Mouse (Mus musculus): ENCODE measurements at regions not wholly inside any gene's neighbourhood (a gene's known extent, or its start where the extent isn't known, plus 50 kb on each side); places are given as distances from the start of the nearest gene placed in this dataset.

GRCm38 (mm10) chr8:125346182-125346581 is 223.4 kb downstream of the Sipa1l2 start:
- 78% methylated on average over 8 of the region's 8 CpGs for WGBS
- H3K9me3 ChIP-seq (replicated peaks; ENCODE audit: control insufficient read depth, low read length), result no peaks in the 10 kb centered on the region
- H3K9ac ChIP-seq (replicated peaks; ENCODE audit: low read length), result no peak overlapping the region
- H3K27me3 ChIP-seq (ENCODE audit: control insufficient read depth, insufficient read depth, low read length), result no peaks in the 10 kb centered on the region
- H3K4me3 ChIP-seq (ENCODE audit: low read depth, low read length), result no peak overlapping the region
- no peaks in the 10 kb centered on the region for H3K36me3 ChIP-seq (replicated peaks; ENCODE audit: control insufficient read depth, insufficient read depth, low read depth, low read length)
- peaks cover 4% of the 10 kb centered on the region; the same call in 1 of the 2 replicates for H3K4me1 ChIP-seq (ENCODE audit: control insufficient read depth, insufficient read depth, low read length)
- H3K27ac ChIP-seq (replicated peaks; ENCODE audit: low read depth, low read length), result no peak overlapping the region
- DNase-seq (ENCODE audit: low spot score) (no peak), ATAC-seq (replicated peaks; ENCODE audit: insufficient number of reproducible peaks, low FRiP score, low TSS enrichment, low read depth) (no peak)
- no peak overlapping the region for H3K4me2 ChIP-seq (ENCODE audit: low read depth, low read length)

- Histone ChIP-seq H3K9ac (replicated peaks; ENCODE audit: low read length) (no peak overlapping the region), H3K4me3 (ENCODE audit: low read depth, low read length) (no peak overlapping the region), H3K9me3 (replicated peaks; ENCODE audit: control insufficient read depth, low read length) (no peaks in the 10 kb centered on the region), H3K4me1 (ENCODE audit: control insufficient read depth, insufficient read depth, low read length) (peaks cover 4% of the 10 kb centered on the region; the same call in 1 of the 2 replicates), H3K4me2 (ENCODE audit: low read depth, low read length) (no peak overlapping the region), H3K27ac (replicated peaks; ENCODE audit: low read depth, low read length) (no peak overlapping the region), H3K27me3 (ENCODE audit: control insufficient read depth, insufficient read depth, low read length) (no peaks in the 10 kb centered on the region), H3K36me3 (replicated peaks; ENCODE audit: control insufficient read depth, insufficient read depth, low read depth, low read length) (no peaks in the 10 kb centered on the region)
- WGBS, result 90% methylated on average over 10 of the region's 10 CpGs
- ATAC-seq (replicated peaks; ENCODE audit: insufficient number of reproducible peaks, low FRiP score, low TSS enrichment, low read depth), result no peak
- DNase-seq (ENCODE audit: low spot score), result no peak
These were observed 224.0 kb downstream of the Sipa1l2 start for GRCm38 (mm10) chr8:125345571-125345970.

GRCm38 (mm10) chr8:125343867-125344266 is 225.7 kb downstream of the Sipa1l2 start:
- Histone ChIP-seq H3K9me3 (replicated peaks; ENCODE audit: control insufficient read depth, low read length) (no peaks in the 10 kb centered on the region), H3K4me3 (ENCODE audit: low read depth, low read length) (no peak overlapping the region), H3K9ac (replicated peaks; ENCODE audit: low read length) (no peak overlapping the region), H3K4me2 (ENCODE audit: low read depth, low read length) (no peak overlapping the region), H3K27ac (replicated peaks; ENCODE audit: low read depth, low read length) (no peak overlapping the region), H3K4me1 (ENCODE audit: control insufficient read depth, insufficient read depth, low read length) (no peaks in the 10 kb centered on the region), H3K36me3 (replicated peaks; ENCODE audit: control insufficient read depth, insufficient read depth, low read depth, low read length) (no peaks in the 10 kb centered on the region), H3K27me3 (ENCODE audit: control insufficient read depth, insufficient read depth, low read length) (no peaks in the 10 kb centered on the region)
- DNase-seq (ENCODE audit: low spot score) (no peak), ATAC-seq (replicated peaks; ENCODE audit: insufficient number of reproducible peaks, low FRiP score, low TSS enrichment, low read depth) (0 out of 2 replicates have a peak, but pooled peaks have one; percentile 34)
- 63% methylated on average over 9 of the region's 9 CpGs for WGBS

GRCm38 (mm10) chr8:125342521-125342920 is 227.1 kb downstream of the Sipa1l2 start:
- ATAC-seq (replicated peaks; ENCODE audit: insufficient number of reproducible peaks, low FRiP score, low TSS enrichment, low read depth) (no peak), DNase-seq (ENCODE audit: low spot score) (no peak)
- Histone ChIP-seq H3K9ac (replicated peaks; ENCODE audit: low read length) (no peak overlapping the region), H3K4me1 (ENCODE audit: control insufficient read depth, insufficient read depth, low read length) (no peaks in the 10 kb centered on the region), H3K4me2 (ENCODE audit: low read depth, low read length) (no peak overlapping the region), H3K27ac (replicated peaks; ENCODE audit: low read depth, low read length) (no peak overlapping the region), H3K9me3 (replicated peaks; ENCODE audit: control insufficient read depth, low read length) (no peaks in the 10 kb centered on the region), H3K36me3 (replicated peaks; ENCODE audit: control insufficient read depth, insufficient read depth, low read depth, low read length) (no peaks in the 10 kb centered on the region), H3K27me3 (ENCODE audit: control insufficient read depth, insufficient read depth, low read length) (no peaks in the 10 kb centered on the region), H3K4me3 (ENCODE audit: low read depth, low read length) (no peak overlapping the region)
- WGBS, result 74% methylated on average over 9 of the region's 9 CpGs

GRCm38 (mm10) chr8:125341606-125342005 is 228.0 kb downstream of the Sipa1l2 start:
- H3K4me1 ChIP-seq (ENCODE audit: control insufficient read depth, insufficient read depth, low read length), result no peaks in the 10 kb centered on the region
- DNase-seq (ENCODE audit: low spot score) (no peak), ATAC-seq (replicated peaks; ENCODE audit: insufficient number of reproducible peaks, low FRiP score, low TSS enrichment, low read depth) (no peak)
- no peak overlapping the region for H3K4me3 ChIP-seq (ENCODE audit: low read depth, low read length)
- no peak overlapping the region for H3K9ac ChIP-seq (replicated peaks; ENCODE audit: low read length)
- H3K36me3 ChIP-seq (replicated peaks; ENCODE audit: control insufficient read depth, insufficient read depth, low read depth, low read length), result no peaks in the 10 kb centered on the region
- WGBS, result 85% methylated on average over 4 of the region's 4 CpGs
- H3K4me2 ChIP-seq (ENCODE audit: low read depth, low read length), result no peak overlapping the region
- no peaks in the 10 kb centered on the region for H3K9me3 ChIP-seq (replicated peaks; ENCODE audit: control insufficient read depth, low read length)
- no peaks in the 10 kb centered on the region for H3K27me3 ChIP-seq (ENCODE audit: control insufficient read depth, insufficient read depth, low read length)
- H3K27ac ChIP-seq (replicated peaks; ENCODE audit: low read depth, low read length), result no peak overlapping the region

- no peak for ATAC-seq (replicated peaks; ENCODE audit: insufficient number of reproducible peaks, low FRiP score, low TSS enrichment, low read depth)
- Histone ChIP-seq H3K4me2 (ENCODE audit: low read depth, low read length) (no peak overlapping the region), H3K27me3 (ENCODE audit: control insufficient read depth, insufficient read depth, low read length) (no peaks in the 10 kb centered on the region), H3K27ac (replicated peaks; ENCODE audit: low read depth, low read length) (no peak overlapping the region), H3K4me3 (ENCODE audit: low read depth, low read length) (no peak overlapping the region), H3K36me3 (replicated peaks; ENCODE audit: control insufficient read depth, insufficient read depth, low read depth, low read length) (no peaks in the 10 kb centered on the region), H3K9ac (replicated peaks; ENCODE audit: low read length) (no peak overlapping the region), H3K4me1 (ENCODE audit: control insufficient read depth, insufficient read depth, low read length) (no peaks in the 10 kb centered on the region), H3K9me3 (replicated peaks; ENCODE audit: control insufficient read depth, low read length) (no peaks in the 10 kb centered on the region)
- 41% methylated on average over 6 of the region's 6 CpGs for WGBS
- no peak for DNase-seq (ENCODE audit: low spot score)
These were observed 231.4 kb downstream of the Sipa1l2 start for GRCm38 (mm10) chr8:125338222-125338621.

- no peak overlapping the region for H3K4me2 ChIP-seq (ENCODE audit: low read depth, low read length)
- H3K27ac ChIP-seq (replicated peaks; ENCODE audit: low read depth, low read length), result no peak overlapping the region
- H3K9me3 ChIP-seq (replicated peaks; ENCODE audit: control insufficient read depth, low read length), result no peaks in the 10 kb centered on the region
- no peaks in the 10 kb centered on the region for H3K36me3 ChIP-seq (replicated peaks; ENCODE audit: control insufficient read depth, insufficient read depth, low read depth, low read length)
- WGBS, result 61% methylated on average over 18 of the region's 18 CpGs
- H3K4me1 ChIP-seq (ENCODE audit: control insufficient read depth, insufficient read depth, low read length), result no peaks in the 10 kb centered on the region
- H3K4me3 ChIP-seq (ENCODE audit: low read depth, low read length), result no peak overlapping the region
- no peaks in the 10 kb centered on the region for H3K27me3 ChIP-seq (ENCODE audit: control insufficient read depth, insufficient read depth, low read length)
- ATAC-seq (replicated peaks; ENCODE audit: insufficient number of reproducible peaks, low FRiP score, low TSS enrichment, low read depth), result no peak
- no peak overlapping the region for H3K9ac ChIP-seq (replicated peaks; ENCODE audit: low read length)
- DNase-seq (ENCODE audit: low spot score), result no peak
These were observed 232.0 kb downstream of the Sipa1l2 start for GRCm38 (mm10) chr8:125337444-125338077.

GRCm38 (mm10) chr8:125336799-125337198 is 232.8 kb downstream of the Sipa1l2 start:
- no peak overlapping the region for H3K27ac ChIP-seq (replicated peaks; ENCODE audit: low read depth, low read length)
- H3K9ac ChIP-seq (replicated peaks; ENCODE audit: low read length), result no peak overlapping the region
- H3K36me3 ChIP-seq (replicated peaks; ENCODE audit: control insufficient read depth, insufficient read depth, low read depth, low read length), result no peaks in the 10 kb centered on the region
- H3K4me1 ChIP-seq (ENCODE audit: control insufficient read depth, insufficient read depth, low read length), result no peaks in the 10 kb centered on the region
- H3K27me3 ChIP-seq (ENCODE audit: control insufficient read depth, insufficient read depth, low read length), result no peaks in the 10 kb centered on the region
- H3K9me3 ChIP-seq (replicated peaks; ENCODE audit: control insufficient read depth, low read length), result no peaks in the 10 kb centered on the region
- ATAC-seq (replicated peaks; ENCODE audit: insufficient number of reproducible peaks, low FRiP score, low TSS enrichment, low read depth) (no peak), DNase-seq (ENCODE audit: low spot score) (no peak)
- no peak overlapping the region for H3K4me3 ChIP-seq (ENCODE audit: low read depth, low read length)
- H3K4me2 ChIP-seq (ENCODE audit: low read depth, low read length), result no peak overlapping the region
- WGBS, result 55% methylated on average over 3 of the region's 3 CpGs
